Mouse (Mus musculus): ENCODE data around the gene Adgrg6. TPM values are rescaled to one million over a fixed set of nuclear protein-coding genes. Genes with fewer than 3 reads are reported as not detected.
A peak's percentile ranks its signal among the peaks of the same experiment; 100 is the strongest.

Gene Adgrg6
- polyA plus RNA-seq, 1 experiment from 2014 or later: 7.3 TPM

GRCm38 (mm10) chr10:14471039-14471550, 74.4 kb downstream of the Adgrg6 start:
- no peaks in the 10 kb centered on the region for H3K36me3 ChIP-seq (ENCODE audit: insufficient read depth, low read length)
- H3K9me3 ChIP-seq (ENCODE audit: low read length): no peaks in the 10 kb centered on the region
- H3K27ac ChIP-seq (ENCODE audit: low read length): no peak overlapping the region
- H3K4me3 ChIP-seq (ENCODE audit: low read length): no peak overlapping the region
- no peak overlapping the region for H3K9ac ChIP-seq (replicated peaks; ENCODE audit: low read length)
- no peak for ATAC-seq (ENCODE audit: low FRiP score, low TSS enrichment)
- 69% methylated on average over 5 of the region's 5 CpGs for WGBS
- H3K4me2 ChIP-seq (replicated peaks; ENCODE audit: low read depth, low read length): no peak overlapping the region
- no peaks in the 10 kb centered on the region for H3K4me1 ChIP-seq (ENCODE audit: insufficient read depth, low read length)
- no peaks in the 10 kb centered on the region for H3K27me3 ChIP-seq (ENCODE audit: insufficient read depth, low read length)

- H3K9me3 ChIP-seq (ENCODE audit: low read length): no peaks in the 10 kb centered on the region
- 89% methylated on average over 10 of the region's 10 CpGs for WGBS
- H3K27me3 ChIP-seq (ENCODE audit: insufficient read depth, low read length): no peaks in the 10 kb centered on the region
- no peak overlapping the region for H3K4me3 ChIP-seq (ENCODE audit: low read length)
- no peaks in the 10 kb centered on the region for H3K36me3 ChIP-seq (ENCODE audit: insufficient read depth, low read length)
- peaks cover 5% of the 10 kb centered on the region; the same call in 1 of the 2 replicates for H3K4me1 ChIP-seq (ENCODE audit: insufficient read depth, low read length)
- ATAC-seq (ENCODE audit: low FRiP score, low TSS enrichment): no peak
- H3K4me2 ChIP-seq (replicated peaks; ENCODE audit: low read depth, low read length): no peak overlapping the region
- H3K9ac ChIP-seq (replicated peaks; ENCODE audit: low read length): no peak overlapping the region
- no peak overlapping the region for H3K27ac ChIP-seq (ENCODE audit: low read length)
These were observed 76.8 kb downstream of the Adgrg6 start for GRCm38 (mm10) chr10:14468623-14469022.

DNA sequence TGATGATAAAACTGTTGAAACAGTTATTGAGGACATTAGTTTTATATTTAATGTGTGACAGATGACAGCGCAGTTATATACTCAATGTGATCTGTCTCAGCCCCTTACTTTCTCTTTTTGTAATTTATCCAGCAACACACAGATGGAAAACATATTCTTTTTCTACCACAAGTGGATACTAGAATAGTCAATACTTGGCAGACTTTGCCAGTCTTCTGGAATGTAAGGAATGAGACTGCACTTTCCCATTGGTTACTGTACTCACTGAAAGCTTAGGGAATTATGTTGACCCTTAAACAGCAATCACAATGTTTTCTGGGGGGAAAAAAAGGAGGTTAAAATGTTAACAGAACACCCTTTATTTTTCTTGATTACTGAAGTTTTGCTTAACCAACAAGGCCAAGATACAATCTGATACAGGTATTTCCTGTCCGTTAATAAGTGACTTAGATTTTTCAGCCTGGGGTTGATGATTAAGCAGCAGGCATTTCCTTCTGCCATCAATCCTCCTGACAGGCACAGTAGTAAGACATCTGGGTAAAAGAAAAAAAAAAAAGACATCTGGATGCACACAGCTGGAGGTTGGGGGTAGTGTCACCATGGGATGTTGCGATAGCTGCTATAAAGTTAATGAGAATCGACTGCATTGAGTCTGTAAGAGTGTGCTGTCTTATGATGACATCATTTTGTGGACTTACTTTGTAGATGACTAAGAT, 81.5 kb downstream of the Adgrg6 start:
- Histone ChIP-seq H3K9ac (replicated peaks; ENCODE audit: low read length) (no peak overlapping the region), H3K4me2 (replicated peaks; ENCODE audit: low read depth, low read length) (no peak overlapping the region), H3K9me3 (ENCODE audit: low read length) (no peaks in the 10 kb centered on the region), H3K4me1 (ENCODE audit: insufficient read depth, low read length) (peaks cover 14% of the 10 kb centered on the region), H3K27ac (ENCODE audit: low read length) (peak overlapping the region; percentile 41), H3K36me3 (ENCODE audit: insufficient read depth, low read length) (no peaks in the 10 kb centered on the region), H3K4me3 (ENCODE audit: low read length) (no peak overlapping the region), H3K27me3 (ENCODE audit: insufficient read depth, low read length) (no peaks in the 10 kb centered on the region)
- WGBS: 32% methylated on average over 4 of the region's 4 CpGs
- peak; percentile 90 for ATAC-seq (ENCODE audit: low FRiP score, low TSS enrichment)

- Histone ChIP-seq H3K4me2 (replicated peaks; ENCODE audit: low read depth, low read length) (no peak overlapping the region), H3K9me3 (ENCODE audit: low read length) (no peaks in the 10 kb centered on the region), H3K36me3 (ENCODE audit: insufficient read depth, low read length) (no peaks in the 10 kb centered on the region), H3K4me1 (ENCODE audit: insufficient read depth, low read length) (peaks cover 14% of the 10 kb centered on the region), H3K27me3 (ENCODE audit: insufficient read depth, low read length) (no peaks in the 10 kb centered on the region), H3K27ac (ENCODE audit: low read length) (peak overlapping the region; percentile 50; the same call in 1 of the 2 replicates), H3K4me3 (ENCODE audit: low read length) (no peak overlapping the region), H3K9ac (replicated peaks; ENCODE audit: low read length) (no peak overlapping the region)
- no peak for ATAC-seq (ENCODE audit: low FRiP score, low TSS enrichment)
- 64% methylated on average over 4 of the region's 4 CpGs for WGBS
These were observed 84.4 kb downstream of the Adgrg6 start for GRCm38 (mm10) chr10:14460933-14461514.

DNA sequence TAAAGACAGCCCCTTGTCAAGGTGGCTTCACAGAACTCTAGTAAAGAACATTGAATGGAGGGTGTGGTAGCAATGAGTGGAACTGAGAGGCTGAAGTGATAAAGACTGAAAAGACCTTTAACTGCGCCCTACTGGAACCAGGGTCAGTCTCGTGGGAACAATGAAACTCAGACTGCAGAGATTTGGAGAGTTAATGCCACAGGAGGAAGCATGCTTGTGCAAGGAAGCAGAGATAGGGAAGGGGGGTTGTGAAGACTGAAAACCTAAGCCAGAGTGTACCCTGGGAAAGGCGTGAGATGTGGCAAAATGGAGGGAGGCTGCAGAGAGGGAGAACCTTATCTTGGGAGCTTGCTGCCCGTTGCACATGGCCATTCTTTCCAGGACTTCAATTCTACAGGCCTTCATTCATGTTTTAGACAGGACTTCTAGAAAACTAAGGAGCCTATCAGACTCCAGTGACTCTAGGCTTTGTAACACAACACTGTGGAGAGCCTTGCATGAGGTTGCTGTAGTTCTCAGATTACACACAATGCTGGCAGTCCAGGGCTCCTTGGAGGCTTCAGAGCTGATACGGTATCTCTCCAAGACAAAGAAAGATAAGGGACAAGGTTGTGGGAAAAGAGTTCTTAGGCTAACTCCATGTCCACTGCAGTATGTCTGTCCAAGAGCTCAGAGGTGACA, 85.1 kb downstream of the Adgrg6 start:
- H3K9ac ChIP-seq (replicated peaks; ENCODE audit: low read length): no peak overlapping the region
- ATAC-seq (ENCODE audit: low FRiP score, low TSS enrichment): peak; percentile 59
- peaks cover 14% of the 10 kb centered on the region for H3K4me1 ChIP-seq (ENCODE audit: insufficient read depth, low read length)
- H3K9me3 ChIP-seq (ENCODE audit: low read length): no peaks in the 10 kb centered on the region
- H3K27ac ChIP-seq (ENCODE audit: low read length): peak overlapping the region; percentile 50
- 63% methylated on average over 5 of the region's 5 CpGs for WGBS
- no peak overlapping the region for H3K4me3 ChIP-seq (ENCODE audit: low read length)
- H3K4me2 ChIP-seq (replicated peaks; ENCODE audit: low read depth, low read length): no peak overlapping the region
- H3K27me3 ChIP-seq (ENCODE audit: insufficient read depth, low read length): no peaks in the 10 kb centered on the region
- no peaks in the 10 kb centered on the region for H3K36me3 ChIP-seq (ENCODE audit: insufficient read depth, low read length)

- Histone ChIP-seq H3K4me2 (replicated peaks; ENCODE audit: low read depth, low read length) (no peak overlapping the region), H3K9ac (replicated peaks; ENCODE audit: low read length) (no peak overlapping the region), H3K4me3 (ENCODE audit: low read length) (no peak overlapping the region), H3K27me3 (ENCODE audit: insufficient read depth, low read length) (no peaks in the 10 kb centered on the region), H3K4me1 (ENCODE audit: insufficient read depth, low read length) (peaks cover 14% of the 10 kb centered on the region), H3K36me3 (ENCODE audit: insufficient read depth, low read length) (no peaks in the 10 kb centered on the region), H3K9me3 (ENCODE audit: low read length) (no peaks in the 10 kb centered on the region), H3K27ac (ENCODE audit: low read length) (peak overlapping the region; percentile 50; the same call in 1 of the 2 replicates)
- 85% methylated on average over 7 of the region's 7 CpGs for WGBS
- ATAC-seq (ENCODE audit: low FRiP score, low TSS enrichment): no peak
These were observed 85.6 kb downstream of the Adgrg6 start for GRCm38 (mm10) chr10:14459819-14460218.

- no peaks in the 10 kb centered on the region for H3K36me3 ChIP-seq (ENCODE audit: insufficient read depth, low read length)
- no peak for ATAC-seq (ENCODE audit: low FRiP score, low TSS enrichment)
- no peaks in the 10 kb centered on the region for H3K27me3 ChIP-seq (ENCODE audit: insufficient read depth, low read length)
- H3K4me1 ChIP-seq (ENCODE audit: insufficient read depth, low read length): peaks cover 14% of the 10 kb centered on the region
- 97% methylated on average over 10 of the region's 10 CpGs for WGBS
- H3K27ac ChIP-seq (ENCODE audit: low read length): no peak overlapping the region
- no peak overlapping the region for H3K4me2 ChIP-seq (replicated peaks; ENCODE audit: low read depth, low read length)
- no peaks in the 10 kb centered on the region for H3K9me3 ChIP-seq (ENCODE audit: low read length)
- H3K4me3 ChIP-seq (ENCODE audit: low read length): no peak overlapping the region
- no peak overlapping the region for H3K9ac ChIP-seq (replicated peaks; ENCODE audit: low read length)
These were observed 86.1 kb downstream of the Adgrg6 start for GRCm38 (mm10) chr10:14459330-14459729.

DNA sequence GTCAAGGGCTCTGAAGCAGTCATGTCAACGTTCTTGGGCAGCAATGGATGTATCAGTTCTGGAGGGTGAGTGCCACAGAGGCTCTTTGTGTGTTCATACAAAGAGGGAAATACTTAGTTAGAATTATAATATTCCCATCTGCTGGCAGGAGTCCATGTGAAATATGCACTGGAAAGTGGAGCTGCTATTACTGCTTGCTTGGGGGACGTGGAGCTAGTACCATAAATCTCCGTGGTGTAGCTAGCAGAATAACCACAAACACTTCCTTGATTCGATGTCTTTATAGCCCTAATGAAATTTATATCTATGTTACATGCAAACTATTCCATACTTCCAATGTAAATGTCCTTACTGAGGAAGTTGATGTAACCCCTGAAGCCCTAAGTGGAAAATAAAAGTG, 91.0 kb downstream of the Adgrg6 start:
- WGBS: 31% methylated on average over 4 of the region's 4 CpGs
- Histone ChIP-seq H3K36me3 (ENCODE audit: insufficient read depth, low read length) (no peaks in the 10 kb centered on the region), H3K27ac (ENCODE audit: low read length) (no peak overlapping the region), H3K4me1 (ENCODE audit: insufficient read depth, low read length) (no peaks in the 10 kb centered on the region), H3K9ac (replicated peaks; ENCODE audit: low read length) (no peak overlapping the region), H3K4me2 (replicated peaks; ENCODE audit: low read depth, low read length) (no peak overlapping the region), H3K4me3 (ENCODE audit: low read length) (no peak overlapping the region), H3K9me3 (ENCODE audit: low read length) (no peaks in the 10 kb centered on the region), H3K27me3 (ENCODE audit: insufficient read depth, low read length) (no peaks in the 10 kb centered on the region)
- peak; percentile 89 for ATAC-seq (ENCODE audit: low FRiP score, low TSS enrichment)

GRCm38 (mm10) chr10:14451811-14452210, 93.6 kb downstream of the Adgrg6 start:
- no peak overlapping the region for H3K4me2 ChIP-seq (replicated peaks; ENCODE audit: low read depth, low read length)
- no peak overlapping the region for H3K9ac ChIP-seq (replicated peaks; ENCODE audit: low read length)
- no peak overlapping the region for H3K27ac ChIP-seq (ENCODE audit: low read length)
- no peaks in the 10 kb centered on the region for H3K9me3 ChIP-seq (ENCODE audit: low read length)
- H3K4me1 ChIP-seq (ENCODE audit: insufficient read depth, low read length): no peaks in the 10 kb centered on the region
- no peak for ATAC-seq (ENCODE audit: low FRiP score, low TSS enrichment)
- WGBS: 34% methylated on average over 3 of the region's 3 CpGs
- H3K27me3 ChIP-seq (ENCODE audit: insufficient read depth, low read length): no peaks in the 10 kb centered on the region
- no peak overlapping the region for H3K4me3 ChIP-seq (ENCODE audit: low read length)
- no peaks in the 10 kb centered on the region for H3K36me3 ChIP-seq (ENCODE audit: insufficient read depth, low read length)

- H3K4me2 ChIP-seq (replicated peaks; ENCODE audit: low read depth, low read length): no peak overlapping the region
- H3K9me3 ChIP-seq (ENCODE audit: low read length): no peaks in the 10 kb centered on the region
- H3K27me3 ChIP-seq (ENCODE audit: insufficient read depth, low read length): no peaks in the 10 kb centered on the region
- no peaks in the 10 kb centered on the region for H3K4me1 ChIP-seq (ENCODE audit: insufficient read depth, low read length)
- H3K9ac ChIP-seq (replicated peaks; ENCODE audit: low read length): no peak overlapping the region
- H3K4me3 ChIP-seq (ENCODE audit: low read length): no peak overlapping the region
- H3K36me3 ChIP-seq (ENCODE audit: insufficient read depth, low read length): no peaks in the 10 kb centered on the region
- ATAC-seq (ENCODE audit: low FRiP score, low TSS enrichment): no peak
- no peak overlapping the region for H3K27ac ChIP-seq (ENCODE audit: low read length)
- 73% methylated on average over 7 of the region's 7 CpGs for WGBS
These were observed 95.4 kb downstream of the Adgrg6 start for GRCm38 (mm10) chr10:14450073-14450472.

Data from kidney, embryonic 16.5 days (tissue).